In the genomic region with DNA sequence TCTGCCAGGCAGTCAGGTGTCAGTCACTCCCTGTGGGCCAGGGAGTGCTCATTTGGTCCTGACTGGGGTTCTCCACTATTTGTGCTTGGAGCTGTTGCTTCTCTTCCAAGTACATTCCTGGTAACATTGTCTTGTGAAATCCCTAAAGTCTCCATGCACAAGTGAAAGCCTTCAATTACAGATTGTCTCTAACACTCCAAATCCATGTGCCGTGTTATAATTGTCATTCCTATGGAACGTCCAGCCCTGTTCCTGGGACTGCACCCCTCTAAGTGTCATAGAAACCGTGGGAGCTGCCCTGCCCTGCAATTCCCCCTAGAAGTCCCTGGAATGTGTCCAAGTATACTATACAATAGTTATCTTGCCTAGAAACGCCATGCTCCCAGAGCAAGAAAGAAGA, we compare ENCODE assay signal across 23 mouse cellular contexts.
DNase-seq lines count a peak whose midpoint lies in the region; ATAC-seq and TF ChIP-seq lines count a peak whose summit lies in the region.
"Had no signal": no experiment of that assay in that cellular context is flagged by ENCODE, and none has a peak within 500 bp of the region (broad histone marks: within the 10 kb centered on the region; RNA-seq: fewer than 3 reads in every experiment).

No protein-coding gene starts in this region.

- DNase-seq in liver, adult 2 months (ENCODE audit: extremely low read depth, low read depth, low spot score) = peak; percentile 62
- no peak for DNase-seq in liver, postnatal 0 days
- peak; percentile 57 for DNase-seq in retina, postnatal 1 day
- no peak for DNase-seq in retina, embryonic 14.5 days (ENCODE audit: low spot score)
- DNase-seq in left cerebral cortex, postnatal 4 days = no peak
- DNase-seq: adrenal gland, adult 2 months; cerebellum, adult 11-12 months; cerebellum, postnatal 10 days; liver, embryonic 13.5 days; lung, postnatal 14 days; right cerebral cortex, adult 18-20 months; right cerebral cortex, postnatal 4 days; thymus, adult 2 months; thymus, postnatal 4 days had no signal

- H3K27me3 ChIP-seq in forebrain, embryonic 12.5 days = no peaks in the 10 kb centered on the region
- H3K27me3 ChIP-seq in forebrain, embryonic 15.5 days = no peaks in the 10 kb centered on the region
- H3K27me3 ChIP-seq in liver, adult 2 months (ENCODE audit: control insufficient read depth, insufficient read depth, low read length) = no peaks in the 10 kb centered on the region
- no peaks in the 10 kb centered on the region for H3K27me3 ChIP-seq in liver, postnatal 0 days (ENCODE audit: insufficient read depth, low read length)
- H3K27me3 ChIP-seq: limb, embryonic 12.5 days; liver, embryonic 13.5 days; midbrain, embryonic 13.5 days; neural tube, embryonic 12.5 days had no signal

- H3K36me3 ChIP-seq in forebrain, embryonic 12.5 days (replicated peaks) = no peaks in the 10 kb centered on the region
- no peaks in the 10 kb centered on the region for H3K36me3 ChIP-seq in forebrain, embryonic 15.5 days
- H3K36me3 ChIP-seq in liver, adult 2 months (ENCODE audit: control insufficient read depth, insufficient read depth, low read length) = no peaks in the 10 kb centered on the region
- H3K36me3 ChIP-seq in liver, postnatal 0 days (replicated peaks; ENCODE audit: insufficient read depth, low read length) = no peaks in the 10 kb centered on the region
- H3K36me3 ChIP-seq: heart, embryonic 10.5 days; limb, embryonic 12.5 days; liver, embryonic 13.5 days; midbrain, embryonic 13.5 days; neural tube, embryonic 12.5 days had no signal

- ATAC-seq in forebrain, embryonic 12.5 days (ENCODE audit: low FRiP score) = no peak
- ATAC-seq in forebrain, embryonic 15.5 days (replicated peaks) = no peak
- no peak for ATAC-seq in liver, postnatal 0 days
- ATAC-seq in activated CD4-positive, CD25-positive, alpha-beta regulatory T cell, adult 4 months = no peak
- ATAC-seq: midbrain, embryonic 13.5 days had no signal

- no peaks in the 10 kb centered on the region for H3K79me2 ChIP-seq in liver, adult 2 months (ENCODE audit: control insufficient read depth, insufficient read depth, low read length)

- 0 out of 2 replicates have a peak, but pooled peaks cover 3% of the 10 kb centered on the region for H3K9me3 ChIP-seq in forebrain, embryonic 12.5 days
- H3K9me3 ChIP-seq in forebrain, embryonic 15.5 days = no peaks in the 10 kb centered on the region
- H3K9me3 ChIP-seq in liver, postnatal 0 days (ENCODE audit: low read length) = no peaks in the 10 kb centered on the region
- H3K9me3 ChIP-seq: heart, embryonic 10.5 days; liver, embryonic 13.5 days; midbrain, embryonic 13.5 days; neural tube, embryonic 12.5 days had no signal

- no peak overlapping the region for H3K4me3 ChIP-seq in forebrain, embryonic 12.5 days (replicated peaks)
- H3K4me3 ChIP-seq in forebrain, embryonic 15.5 days = no peak overlapping the region
- no peak overlapping the region for H3K4me3 ChIP-seq in liver, adult 2 months (ENCODE audit: insufficient read depth, low read depth, low read length)
- H3K4me3 ChIP-seq in liver, postnatal 0 days (ENCODE audit: low read depth, low read length) = no peak overlapping the region
- H3K4me3 ChIP-seq: heart, embryonic 10.5 days; limb, embryonic 12.5 days; liver, embryonic 13.5 days; midbrain, embryonic 13.5 days; neural tube, embryonic 12.5 days had no signal

- peak overlapping the region; percentile 73; the same call in 1 of the 2 replicates for H3K27ac ChIP-seq in forebrain, embryonic 12.5 days
- no peak overlapping the region for H3K27ac ChIP-seq in forebrain, embryonic 15.5 days (replicated peaks)
- peak overlapping the region; percentile 76 for H3K27ac ChIP-seq in liver, adult 2 months (replicated peaks; ENCODE audit: insufficient read depth, low read depth, low read length)
- no peak overlapping the region for H3K27ac ChIP-seq in liver, postnatal 0 days (ENCODE audit: low read depth)
- H3K27ac ChIP-seq: heart, embryonic 10.5 days; kidney, postnatal 0 days; limb, embryonic 12.5 days; liver, embryonic 13.5 days; midbrain, embryonic 13.5 days; neural tube, embryonic 12.5 days; stomach, postnatal 0 days had no signal

- TF ChIP-seq POLR2A in liver, adult 2 months (IDR thresholded peaks at IDR 0.05; ENCODE audit: extremely low read depth, insufficient read depth, low read length) = no peak

- no peak for TF ChIP-seq CTCF in liver, adult 2 months (IDR thresholded peaks at IDR 0.05; ENCODE audit: low read depth, low read length)
- TF ChIP-seq CTCF in liver, postnatal 0 days (IDR thresholded peaks at IDR 0.05; ENCODE audit: low read depth) = no peak

- H3K9ac ChIP-seq in forebrain, embryonic 12.5 days = no peak overlapping the region
- no peak overlapping the region for H3K9ac ChIP-seq in forebrain, embryonic 15.5 days (replicated peaks)
- no peak overlapping the region for H3K9ac ChIP-seq in liver, adult 2 months (ENCODE audit: low read depth, low read length)
- no peak overlapping the region for H3K9ac ChIP-seq in liver, postnatal 0 days (replicated peaks)
- H3K9ac ChIP-seq: limb, embryonic 12.5 days; liver, embryonic 13.5 days; midbrain, embryonic 13.5 days; neural tube, embryonic 12.5 days had no signal

- TF ChIP-seq EP300 in liver, postnatal 0 days (IDR thresholded peaks at IDR 0.05; ENCODE audit: low read depth) = no peak

- no peak overlapping the region for H3K4me2 ChIP-seq in forebrain, embryonic 12.5 days
- no peak overlapping the region for H3K4me2 ChIP-seq in forebrain, embryonic 15.5 days (replicated peaks)
- H3K4me2 ChIP-seq in liver, postnatal 0 days (ENCODE audit: low read depth, low read length) = no peak overlapping the region
- H3K4me2 ChIP-seq: limb, embryonic 12.5 days; liver, embryonic 13.5 days; midbrain, embryonic 13.5 days; neural tube, embryonic 12.5 days had no signal

- peaks cover 52% of the 10 kb centered on the region for H3K4me1 ChIP-seq in forebrain, embryonic 12.5 days
- H3K4me1 ChIP-seq in forebrain, embryonic 15.5 days = peaks cover 48% of the 10 kb centered on the region
- peaks cover 10% of the 10 kb centered on the region; the same call in 1 of the 2 replicates for H3K4me1 ChIP-seq in liver, adult 2 months (ENCODE audit: control insufficient read depth, insufficient read depth, low read length)
- H3K4me1 ChIP-seq in liver, postnatal 0 days (ENCODE audit: insufficient read depth) = 0 out of 2 replicates have a peak, but pooled peaks cover 4% of the 10 kb centered on the region
- H3K4me1 ChIP-seq: liver, embryonic 13.5 days had no signal

- intact Hi-C loops in left cerebral cortex, postnatal 4 days (cut with DNase I) = no loop called here

- 35% methylated on average over 4 of the region's 4 CpGs for WGBS in forebrain, embryonic 12.5 days
- WGBS in forebrain, embryonic 15.5 days = 9% methylated on average over 4 of the region's 4 CpGs
- 67% methylated on average over 4 of the region's 4 CpGs for WGBS in liver, adult 2 months
- 57% methylated on average over 4 of the region's 4 CpGs for WGBS in liver, postnatal 0 days (ENCODE audit: insufficient replicate concordance)

Comparison
In these comparisons a context has a peak if more than half of its experiments do, and no peak if none do; other contexts are left out.
1. H3K27ac ChIP-seq: peak in forebrain, embryonic 12.5 days (single experiment) and liver, adult 2 months (single experiment); none in forebrain, embryonic 15.5 days (single experiment) and liver, postnatal 0 days (single experiment).
2. DNase-seq: peak in liver, adult 2 months (single experiment) and retina, postnatal 1 day (single experiment); none in liver, postnatal 0 days (single experiment), retina, embryonic 14.5 days (single experiment) and left cerebral cortex, postnatal 4 days (single experiment).